Mouse (Mus musculus) midbrain, embryonic 15.5 days (tissue): ENCODE measurements around the gene Acrbp. TPM values are rescaled to one million over a fixed set of nuclear protein-coding genes. Genes with fewer than 3 reads are reported as not detected.

Source experiments
- ATAC-seq: fragments of 200-750 bp; cut with Nextera tagmentation; replicated peaks from 2 replicates; pipeline ENCODE4 v1.8.0; 2017; ENCODE audit warnings: moderate TSS enrichment
- H3K27ac ChIP-seq: fragments of 300-500 bp; sonication (generic); 2 replicates; pipeline ENCODE4 v1.5.1; 2015; ENCODE audit warnings: mild to moderate bottlenecking, inconsistent platforms
- H3K27me3 ChIP-seq: fragments of 300-500 bp; sonication (generic); replicated peaks from 2 replicates; pipeline ENCODE4 v1.6.1; 2015; ENCODE audit warnings: inconsistent platforms
- H3K36me3 ChIP-seq: fragments of 300-500 bp; sonication (generic); replicated peaks from 2 replicates; pipeline ENCODE4 v1.6.1; 2015; ENCODE audit warnings: inconsistent platforms
- H3K4me1 ChIP-seq: fragments of 300-500 bp; sonication (generic); 2 replicates; pipeline ENCODE4 v1.6.1; 2015; ENCODE audit warnings: inconsistent platforms
- H3K4me2 ChIP-seq: fragments of 300-500 bp; sonication (generic); 2 replicates; pipeline ENCODE4 v1.6.1; 2015; ENCODE audit warnings: inconsistent platforms, mild to moderate bottlenecking, moderate library complexity
- H3K4me3 ChIP-seq: fragments of 300-500 bp; sonication (generic); 2 replicates; pipeline ENCODE4 v1.5.1; 2015; ENCODE audit warnings: mild to moderate bottlenecking, inconsistent platforms
- H3K9ac ChIP-seq: fragments of 300-500 bp; sonication (generic); 2 replicates; pipeline ENCODE4 v1.6.1; 2015; ENCODE audit warnings: mild to moderate bottlenecking, inconsistent platforms
- H3K9me3 ChIP-seq: fragments of 300-500 bp; sonication (generic); 2 replicates; pipeline ENCODE4 v1.6.1; 2016; ENCODE audit warnings: inconsistent platforms
- WGBS: fragments of 180-500 bp; shearing (Covaris S2); methylation state at CpG from one replicate; pipeline ENCODE4 v1.1.7; 2015; ENCODE audit warnings: mixed read lengths; 5-methylcytosine and 5-hydroxymethylcytosine counted together
- microRNA-seq: library from miRNA; unstranded; fragments of <30 nt; microRNA quantifications from one replicate; pipeline ENCODE4, GENCODE M21; 2016
- polyA plus RNA-seq: library from polyadenylated mRNA; unstranded; fragments of >200 nt; fragmentation: Nextera tagmentation; extraction: Ambion mirVana; gene quantifications from 2 replicates; pipeline ENCODE4 v1.2.1, GENCODE M21; 2015

Gene Acrbp
- polyA plus RNA-seq, 1 experiment from 2014 or later: 19.6 TPM

GRCm38 (mm10) chr6:125110927-125111326, 61.4 kb downstream of the Acrbp start:
- Histone ChIP-seq H3K4me2 (no peak overlapping the region), H3K27me3 (no peaks in the 10 kb centered on the region), H3K4me3 (no peak overlapping the region), H3K4me1 (no peaks in the 10 kb centered on the region), H3K36me3 (peaks cover 86% of the 10 kb centered on the region), H3K9me3 (no peaks in the 10 kb centered on the region), H3K9ac (no peak overlapping the region), H3K27ac (no peak overlapping the region)
- ATAC-seq: no peak
- WGBS: 91% methylated on average over 7 of the region's 7 CpGs

- Histone ChIP-seq H3K27ac (no peak overlapping the region), H3K27me3 (no peaks in the 10 kb centered on the region), H3K9ac (no peak overlapping the region), H3K9me3 (no peaks in the 10 kb centered on the region), H3K4me3 (no peak overlapping the region), H3K4me1 (no peaks in the 10 kb centered on the region), H3K36me3 (peaks cover 79% of the 10 kb centered on the region), H3K4me2 (no peak overlapping the region)
- ATAC-seq: no peak
- WGBS: 94% methylated on average over 11 of the region's 11 CpGs
Measured at GRCm38 (mm10) chr6:125112553-125112952, 63.1 kb downstream of the Acrbp start.

Small RNAs within 50 kb of the gene (microRNA-seq; reads per million reads assigned to microRNA genes)
- not detected for gene Mir7045

Other genes with a start within 250 kb of the Acrbp start
- gene Spsb2, start 241.0 kb upstream of the Acrbp start, polyA plus RNA-seq: 8.8 and 10.1 TPM in 2 replicates
- gene Tpi1, start 235.4 kb upstream of the Acrbp start, polyA plus RNA-seq: 383 and 391 TPM in 2 replicates
- gene Usp5, start 220.2 kb upstream of the Acrbp start, polyA plus RNA-seq: 233 and 234 TPM in 2 replicates
- gene Cdca3, start 220.1 kb upstream of the Acrbp start, polyA plus RNA-seq: 23.2 and 32.9 TPM in 2 replicates
- gene Gnb3, start 209.4 kb upstream of the Acrbp start, polyA plus RNA-seq: 2.6 and 2.8 TPM in 2 replicates
- gene P3h3, start 191.9 kb upstream of the Acrbp start, polyA plus RNA-seq: 16.1 and 18.1 TPM in 2 replicates
- gene Gpr162, start 185.7 kb upstream of the Acrbp start, polyA plus RNA-seq: 41.0 and 42.0 TPM in 2 replicates
- gene Cd4, start 161.5 kb upstream of the Acrbp start, polyA plus RNA-seq: 0.21 and 0.33 TPM in 2 replicates
- gene Lag3, start 138.0 kb upstream of the Acrbp start, polyA plus RNA-seq: 2.8 and 3.2 TPM in 2 replicates
- 880 and 884 TPM in 2 replicates for gene Ptms, start 129.6 kb upstream of the Acrbp start, polyA plus RNA-seq
- gene Mlf2, start 118.3 kb upstream of the Acrbp start, polyA plus RNA-seq: 559 and 568 TPM in 2 replicates
- gene Cops7a, start 84.2 kb upstream of the Acrbp start, polyA plus RNA-seq: 94.5 and 95.5 TPM in 2 replicates
- gene Pianp, start 53.0 kb upstream of the Acrbp start, polyA plus RNA-seq: 70.8 and 75.8 TPM in 2 replicates
- 19.1 and 19.9 TPM in 2 replicates for gene Zfp384, start 40.5 kb upstream of the Acrbp start, polyA plus RNA-seq
- 165 and 178 TPM in 2 replicates for gene Ing4, start 9.9 kb upstream of the Acrbp start, polyA plus RNA-seq
- 0.56 and 0.60 TPM in 2 replicates for gene Lpar5, start 18.2 kb downstream of the Acrbp start, polyA plus RNA-seq
- gene Chd4, start 46.3 kb downstream of the Acrbp start, polyA plus RNA-seq: 105 and 125 TPM in 2 replicates
- 48.4 and 49.1 TPM in 2 replicates for gene Nop2, start 82.2 kb downstream of the Acrbp start, polyA plus RNA-seq
- 22.0 and 23.3 TPM in 2 replicates for gene Iffo1, start 95.6 kb downstream of the Acrbp start, polyA plus RNA-seq
- gene Gapdh, start 116.8 kb downstream of the Acrbp start, polyA plus RNA-seq: 1,389 and 1,453 TPM in 2 replicates
- gene Ncapd2, start 142.0 kb downstream of the Acrbp start, polyA plus RNA-seq: 58.3 and 58.6 TPM in 2 replicates
- 129 and 131 TPM in 2 replicates for gene Mrpl51, start 142.1 kb downstream of the Acrbp start, polyA plus RNA-seq
- 15.5 and 16.5 TPM in 2 replicates for gene Vamp1, start 165.9 kb downstream of the Acrbp start, polyA plus RNA-seq
- gene Tapbpl, start 182.2 kb downstream of the Acrbp start, polyA plus RNA-seq: 6.3 TPM in 2 replicates
- 1.4 and 2.3 TPM in 2 replicates for gene Cd27, start 187.3 kb downstream of the Acrbp start, polyA plus RNA-seq
- not detected in 2 replicates for gene Tuba3a, start 236.4 kb downstream of the Acrbp start, polyA plus RNA-seq